Mouse (Mus musculus) MEL (cell line): ENCODE data around the gene Mok. TPM values are rescaled to one million over a fixed set of nuclear protein-coding genes. Genes with fewer than 3 reads are reported as not detected.

Source experiments
- DNase-seq: peaks from one replicate; pipeline ENCODE4 v3.0.0; 2011; ENCODE audit warnings: low read depth, low spot score
- H3K27ac ChIP-seq: 2 replicates; pipeline ENCODE4 v1.5.1; 2012; ENCODE audit warnings: low read depth, mild to moderate bottlenecking, control low read depth, low read length, moderate library complexity; ENCODE audit not compliant: control insufficient read depth
- H3K27me3 ChIP-seq, 2 experiments: fragments of 150-350 bp in 1 of 2; sonication (generic) in 1 of 2; 2 replicates each; pipeline ENCODE4 v1.6.1; 2012; ENCODE audit warnings: low read length in 2 of 2, mild to moderate bottlenecking in 2 of 2, improper control_type of control experiment in 1 of 2, moderate library complexity in 1 of 2; ENCODE audit not compliant: insufficient read depth in 2 of 2, control insufficient read depth in 1 of 2
- H3K36me3 ChIP-seq, 2 experiments: 2 replicates each; pipeline ENCODE4 v1.6.1; 2012 to 2014; ENCODE audit warnings: low read length in 2 of 2, improper control_type of control experiment in 1 of 2, inconsistent platforms in 1 of 2, mild to moderate bottlenecking in 1 of 2; ENCODE audit not compliant: insufficient read depth in 2 of 2, control insufficient read depth in 1 of 2
- H3K4me1 ChIP-seq, 2 experiments: fragments of 150-350 bp in 1 of 2; sonication (generic) in 1 of 2; 2 replicates each; pipeline ENCODE4 v1.6.1; 2012; ENCODE audit warnings: low read length in 2 of 2, improper control_type of control experiment in 1 of 2, mild to moderate bottlenecking in 1 of 2; ENCODE audit not compliant: insufficient read depth in 2 of 2, control insufficient read depth in 1 of 2
- H3K4me3 ChIP-seq, 2 experiments: fragments of 150-350 bp in 1 of 2; sonication (generic) in 1 of 2; 2 replicates each; pipeline ENCODE4 v1.5.1; 2012; ENCODE audit warnings: low read depth in 2 of 2, low read length in 2 of 2, mild to moderate bottlenecking in 2 of 2, moderate library complexity in 2 of 2, control low read depth in 1 of 2, improper control_type of control experiment in 1 of 2; ENCODE audit not compliant: control insufficient read depth in 1 of 2, insufficient read depth in 1 of 2
- H3K79me2 ChIP-seq: 2 replicates; pipeline ENCODE4 v1.6.1; 2012; ENCODE audit warnings: mild to moderate bottlenecking, low read length, moderate library complexity; ENCODE audit not compliant: control insufficient read depth, poor library complexity, insufficient read depth
- H3K9ac ChIP-seq: 2 replicates; pipeline ENCODE4 v1.6.1; 2012; ENCODE audit warnings: low read depth, mild to moderate bottlenecking, control low read depth, low read length, moderate library complexity; ENCODE audit not compliant: control insufficient read depth, poor library complexity, severe bottlenecking
- H3K9me3 ChIP-seq: fragments of 150-350 bp; sonication (generic); replicated peaks from 2 replicates; pipeline ENCODE4 v1.6.1; 2012; ENCODE audit warnings: mild to moderate bottlenecking, low read length, improper control_type of control experiment, moderate library complexity; ENCODE audit not compliant: insufficient read depth
- CHD1 ChIP-seq: IDR thresholded peaks from 2 replicates; pipeline ENCODE4 v1.6.1; 2012; ENCODE audit warnings: low read depth, mild to moderate bottlenecking, inconsistent platforms, low read length, improper control_type of control experiment
- CTCF ChIP-seq, 3 experiments: IDR thresholded peaks in 2 of 3; conservative IDR thresholded peaks in 1 of 3; 2 replicates each; pipeline ENCODE4 v1.5.1; 2011 to 2012; ENCODE audit warnings: low read length in 3 of 3, low read depth in 2 of 3, mild to moderate bottlenecking in 2 of 3, improper control_type of control experiment in 1 of 3, inconsistent platforms in 1 of 3, mixed read lengths in 1 of 3, moderate library complexity in 1 of 3; ENCODE audit not compliant: control insufficient read depth in 1 of 3, insufficient read depth in 1 of 3, poor library complexity in 1 of 3, severe bottlenecking in 1 of 3
- ELF1 ChIP-seq: IDR thresholded peaks from 2 replicates; pipeline ENCODE4 v1.6.1; 2014; ENCODE audit warnings: low read depth, mild to moderate bottlenecking, inconsistent platforms, low read length, improper control_type of control experiment, moderate library complexity
- EP300 ChIP-seq, 2 experiments: IDR thresholded peaks; 2 replicates each; pipeline ENCODE4 v1.6.1; 2011; ENCODE audit warnings: improper control_type of control experiment in 2 of 2, low read length in 2 of 2, low read depth in 1 of 2, mild to moderate bottlenecking in 1 of 2
- ETS1 ChIP-seq: IDR thresholded peaks from 2 replicates; pipeline ENCODE4 v1.6.1; 2012; ENCODE audit warnings: low read depth, mild to moderate bottlenecking, inconsistent platforms, low read length, improper control_type of control experiment, moderate library complexity
- GABPA ChIP-seq: IDR thresholded peaks from 2 replicates; pipeline ENCODE4 v1.6.1; 2012; ENCODE audit warnings: low read depth, mild to moderate bottlenecking, inconsistent platforms, low read length, improper control_type of control experiment, moderate library complexity
- GATA1 ChIP-seq: IDR thresholded peaks from 2 replicates; pipeline ENCODE4 v1.6.1; 2011; ENCODE audit warnings: low read depth, low read length, improper control_type of control experiment
- HCFC1 ChIP-seq: IDR thresholded peaks from 2 replicates; pipeline ENCODE4 v1.6.1; 2012; ENCODE audit warnings: low read depth, mild to moderate bottlenecking, inconsistent platforms, low read length, improper control_type of control experiment, moderate library complexity
- KAT2A ChIP-seq: conservative IDR thresholded peaks from 2 replicates; pipeline ENCODE4 v1.6.1; 2012; ENCODE audit warnings: low read depth, low read length, improper control_type of control experiment, inconsistent platforms
- MAFK ChIP-seq: IDR thresholded peaks from 2 replicates; pipeline ENCODE4 v1.6.1; 2011; ENCODE audit warnings: low read depth, mild to moderate bottlenecking, low read length, improper control_type of control experiment, borderline replicate concordance
- MAZ ChIP-seq: IDR thresholded peaks from 2 replicates; pipeline ENCODE4 v1.6.1; 2012; ENCODE audit warnings: low read depth, mild to moderate bottlenecking, inconsistent platforms, low read length, improper control_type of control experiment
- MXI1 ChIP-seq: IDR thresholded peaks from 2 replicates; pipeline ENCODE4 v1.6.1; 2011; ENCODE audit warnings: mild to moderate bottlenecking, low read depth, low read length, improper control_type of control experiment
- MYB ChIP-seq: IDR thresholded peaks from 2 replicates; pipeline ENCODE4 v1.6.1; 2011; ENCODE audit warnings: mild to moderate bottlenecking, low read depth, low read length, improper control_type of control experiment
- MYC ChIP-seq: IDR thresholded peaks from 2 replicates; pipeline ENCODE4 v1.6.1; 2011; ENCODE audit warnings: low read depth, mild to moderate bottlenecking, low read length, improper control_type of control experiment, moderate library complexity
- POLR2A ChIP-seq, 2 experiments: IDR thresholded peaks; 2 replicates each; pipeline ENCODE4 v1.6.1; 2011 to 2012; ENCODE audit warnings: low read length in 2 of 2, mild to moderate bottlenecking in 2 of 2, control low read depth in 1 of 2, improper control_type of control experiment in 1 of 2, low read depth in 1 of 2, moderate library complexity in 1 of 2; ENCODE audit not compliant: control insufficient read depth in 1 of 2, insufficient read depth in 1 of 2, poor library complexity in 1 of 2
- POLR2AphosphoS5 ChIP-seq: IDR thresholded peaks from 2 replicates; pipeline ENCODE4 v1.6.1; 2012; ENCODE audit warnings: low read depth, borderline replicate concordance, mild to moderate bottlenecking, inconsistent platforms, low read length, moderate library complexity, mixed read lengths
- RAD21 ChIP-seq: IDR thresholded peaks from 2 replicates; pipeline ENCODE4 v1.6.1; 2011; ENCODE audit warnings: mild to moderate bottlenecking, low read depth, low read length, improper control_type of control experiment
- RCOR1 ChIP-seq: IDR thresholded peaks from 2 replicates; pipeline ENCODE4 v1.6.1; 2012; ENCODE audit warnings: low read depth, mild to moderate bottlenecking, inconsistent platforms, low read length, improper control_type of control experiment
- SIN3A ChIP-seq: IDR thresholded peaks from 2 replicates; pipeline ENCODE4 v1.6.1; 2012; ENCODE audit warnings: low read length, improper control_type of control experiment, inconsistent platforms
- TAL1 ChIP-seq: IDR thresholded peaks from 2 replicates; pipeline ENCODE4 v1.6.1; 2012; ENCODE audit warnings: mild to moderate bottlenecking, inconsistent platforms, low read length, moderate library complexity, mixed read lengths
- TBP ChIP-seq: IDR thresholded peaks from 2 replicates; pipeline ENCODE4 v1.8.0; 2011; ENCODE audit warnings: low read depth, low read length, improper control_type of control experiment
- TCF12 ChIP-seq: IDR thresholded peaks from 2 replicates; pipeline ENCODE4 v1.6.1; 2014; ENCODE audit warnings: low read depth, mild to moderate bottlenecking, inconsistent platforms, low read length, improper control_type of control experiment, moderate library complexity
- UBTF ChIP-seq: IDR thresholded peaks from 2 replicates; pipeline ENCODE4 v1.6.1; 2012; ENCODE audit warnings: low read depth, mild to moderate bottlenecking, inconsistent platforms, low read length, improper control_type of control experiment, moderate library complexity, borderline replicate concordance; ENCODE audit not compliant: insufficient read depth
- USF1 ChIP-seq: IDR thresholded peaks from 2 replicates; pipeline ENCODE4 v1.6.1; 2014; ENCODE audit warnings: low read depth, mild to moderate bottlenecking, inconsistent platforms, low read length, improper control_type of control experiment, moderate library complexity
- USF2 ChIP-seq, 2 experiments: IDR thresholded peaks; 2 replicates each; pipeline ENCODE4 v1.6.1; 2011 to 2012; ENCODE audit warnings: improper control_type of control experiment in 2 of 2, low read length in 2 of 2, borderline replicate concordance in 1 of 2, inconsistent platforms in 1 of 2, low read depth in 1 of 2, mild to moderate bottlenecking in 1 of 2; ENCODE audit not compliant: insufficient read depth in 1 of 2
- ZC3H11A ChIP-seq: IDR thresholded peaks from 2 replicates; pipeline ENCODE4 v1.6.1; 2012; ENCODE audit warnings: low read depth, mild to moderate bottlenecking, inconsistent platforms, low read length, improper control_type of control experiment
- ZMIZ1 ChIP-seq: IDR thresholded peaks from 2 replicates; pipeline ENCODE4 v1.6.1; 2012; ENCODE audit warnings: low read depth, mild to moderate bottlenecking, inconsistent platforms, low read length, improper control_type of control experiment, moderate library complexity
- ZNF384 ChIP-seq: IDR thresholded peaks from 2 replicates; pipeline ENCODE4 v1.6.1; 2012; ENCODE audit warnings: low read depth, mild to moderate bottlenecking, inconsistent platforms, low read length, improper control_type of control experiment
- polyA plus RNA-seq, 2 experiments: library from polyadenylated mRNA; stranded (reverse) in 1 of 2; unstranded in 1 of 2; fragments of >175 nt in 1 of 2; fragments of >200 nt in 1 of 2; gene quantifications; 2 replicates each; pipeline versions ENCODE4 v1.2.1 to v1.2.4; 2012; ENCODE audit warnings: low replicate concordance in 2 of 2, low read depth in 1 of 2; ENCODE audit not compliant: insufficient read length in 2 of 2, insufficient read depth in 1 of 2, missing spikeins in 1 of 2
- total RNA-seq: library from RNA; depleted of rRNA; stranded (reverse); fragments of 300-350 nt; gene quantifications from 2 replicates; pipeline ENCODE4 v1.2.3, GENCODE M21; 2012

Gene Mok
- total and polyA plus RNA-seq, 3 experiments: 0.39 to 1.6 TPM; not detected in 1

DNA sequence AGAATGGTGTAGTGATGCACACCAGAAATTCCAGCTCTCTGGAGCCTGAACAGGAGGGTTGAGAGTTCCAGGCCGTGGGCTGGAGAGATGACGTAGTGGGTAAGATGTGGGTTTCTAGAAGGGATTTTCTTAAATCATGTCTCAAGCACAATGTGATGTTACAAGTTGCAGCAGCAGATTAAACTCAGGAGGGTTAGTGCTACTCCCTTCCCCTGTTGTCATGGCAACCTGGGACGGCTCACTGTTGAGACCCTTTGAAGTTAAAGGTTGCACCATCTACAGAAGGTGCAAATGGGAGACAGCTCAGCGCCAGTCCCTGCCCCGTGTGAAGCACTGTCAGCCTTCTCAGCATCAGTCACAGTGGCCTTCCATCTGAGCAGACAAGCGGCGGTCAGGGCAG is 20.5 kb upstream of the Mok start:
- Histone ChIP-seq H3K9me3 (no peaks in the 10 kb centered on the region), H3K27me3 (no peaks in the 10 kb centered on the region), H3K4me3 (no peak overlapping the region), H3K9ac (no peak overlapping the region), H3K79me2 (no peaks in the 10 kb centered on the region), H3K27ac (no peak overlapping the region), H3K4me1 (peaks cover 6 to 32% of the 10 kb centered on the region in 2 experiments), H3K36me3 (peaks cover 0 to 20% of the 10 kb centered on the region in 2 experiments; a peak in 3 of 4 replicates)
- TF ChIP-seq TBP (no peak), ELF1 (no peak), ZNF384 (no peak), ZMIZ1 (no peak), MAZ (no peak), TCF12 (no peak), POLR2A (IDR thresholded peaks at IDR 0.05; ENCODE audit: control insufficient read depth in 1 of 2, insufficient read depth in 1 of 2, low read depth in 1 of 2, low read length in 2 of 2, poor library complexity in 1 of 2) (no peak), KAT2A (no peak), RAD21 (no peak), SIN3A (no peak), ZC3H11A (no peak), UBTF (no peak), GATA1 (no peak), TAL1 (no peak), CHD1 (no peak), HCFC1 (no peak), RCOR1 (no peak)
- DNase-seq: no peak

- H3K27ac ChIP-seq: no peak overlapping the region; the same call in 1 of the 2 replicates
- H3K36me3 ChIP-seq: peaks cover 0 to 20% of the 10 kb centered on the region in 2 experiments; a peak in 3 of 4 replicates
- H3K27me3 ChIP-seq: no peaks in the 10 kb centered on the region
- H3K4me1 ChIP-seq: peaks cover 6 to 39% of the 10 kb centered on the region in 2 experiments
- DNase-seq: peak; percentile 72
- H3K9ac ChIP-seq: no peak overlapping the region
- H3K4me3 ChIP-seq: no peak overlapping the region; a peak in 1 of 4 replicates
- no peaks in the 10 kb centered on the region for H3K79me2 ChIP-seq
- no peaks in the 10 kb centered on the region for H3K9me3 ChIP-seq
- no peak for TF ChIP-seq USF1
- TF ChIP-seq RCOR1: 0 out of 2 replicates have a peak, but pooled peaks have one; percentile 20
- peak; percentile 13; the same call in 1 of the 2 replicates for TF ChIP-seq GATA1
- no peak for TF ChIP-seq CTCF (IDR thresholded peaks at IDR 0.05 in 2 of 3, conservative IDR thresholded peaks at IDR 0.05 in 1 of 3; ENCODE audit: control insufficient read depth in 1 of 3, insufficient read depth in 1 of 3, low read depth in 2 of 3, low read length in 3 of 3, poor library complexity in 1 of 3, severe bottlenecking in 1 of 3)
- TF ChIP-seq POLR2AphosphoS5: no peak
- TF ChIP-seq MYB: 0 out of 2 replicates have a peak, but pooled peaks have one; percentile 49
- TF ChIP-seq ELF1: peak; percentile 46; the same call in 1 of the 2 replicates
- no peak for TF ChIP-seq ZC3H11A
- no peak for TF ChIP-seq CHD1
- no peak for TF ChIP-seq ZMIZ1
- TF ChIP-seq MAFK: no peak
- TF ChIP-seq MYC: no peak
- TF ChIP-seq SIN3A: 0 out of 2 replicates have a peak, but pooled peaks have one; percentile 41
- TF ChIP-seq ZNF384: peak; percentile 73
- TF ChIP-seq MAZ: no peak
- no peak for TF ChIP-seq HCFC1
- TF ChIP-seq ETS1: no peak
- no peak for TF ChIP-seq UBTF
- no peak for TF ChIP-seq MXI1
- TF ChIP-seq GABPA: no peak
- no peak for TF ChIP-seq TAL1
- no peak for TF ChIP-seq POLR2A (IDR thresholded peaks at IDR 0.05; ENCODE audit: control insufficient read depth in 1 of 2, insufficient read depth in 1 of 2, low read depth in 1 of 2, low read length in 2 of 2, poor library complexity in 1 of 2)
- peak; percentile 46 to 62; a peak in 3 of 4 replicates for TF ChIP-seq EP300 (IDR thresholded peaks at IDR 0.05; ENCODE audit: low read depth in 1 of 2, low read length in 2 of 2)
- no peak for TF ChIP-seq USF2 (IDR thresholded peaks at IDR 0.05; ENCODE audit: borderline replicate concordance in 1 of 2, insufficient read depth in 1 of 2, low read depth in 1 of 2, low read length in 2 of 2)
Measured at GRCm38 (mm10) chr12:110860293-110860692, 19.6 kb upstream of the Mok start.
